Mouse (Mus musculus) intestine, embryonic 16.5 days (tissue): Measurements from ENCODE around the gene Hivep3. TPM values are rescaled to one million over a fixed set of nuclear protein-coding genes. Genes with fewer than 3 reads are reported as not detected.

Experiments used
- ATAC-seq: fragments of 200-750 bp; cut with Nextera tagmentation; 2 replicates; pipeline ENCODE4 v1.8.0; 2017; ENCODE audit warnings: moderate TSS enrichment, moderate library complexity
- H3K27ac ChIP-seq: fragments of 300-500 bp; sonication (generic); 2 replicates; pipeline ENCODE4 v1.5.1; 2014; ENCODE audit warnings: mild to moderate bottlenecking, low read length
- H3K27me3 ChIP-seq: fragments of 300-500 bp; sonication (generic); replicated peaks from 2 replicates; pipeline ENCODE4 v1.6.1; 2014; ENCODE audit warnings: low read length, control low read depth, mixed read lengths; ENCODE audit not compliant: control insufficient read depth, insufficient read depth
- H3K36me3 ChIP-seq: fragments of 300-500 bp; sonication (generic); 2 replicates; pipeline ENCODE4 v1.6.1; 2014; ENCODE audit warnings: low read length, control low read depth; ENCODE audit not compliant: control insufficient read depth, insufficient read depth
- H3K4me1 ChIP-seq: fragments of 300-500 bp; sonication (generic); 2 replicates; pipeline ENCODE4 v1.6.1; 2014; ENCODE audit warnings: low read length, control low read depth, mixed read lengths; ENCODE audit not compliant: control insufficient read depth, insufficient read depth
- H3K4me2 ChIP-seq: fragments of 300-500 bp; sonication (generic); 2 replicates; pipeline ENCODE4 v1.6.1; 2014; ENCODE audit warnings: low read depth, low read length, control low read depth
- H3K4me3 ChIP-seq: fragments of 300-500 bp; sonication (generic); 2 replicates; pipeline ENCODE4 v1.5.1; 2014; ENCODE audit warnings: mild to moderate bottlenecking, low read length
- H3K9ac ChIP-seq: fragments of 300-500 bp; sonication (generic); 2 replicates; pipeline ENCODE4 v1.6.1; 2014; ENCODE audit warnings: low read depth, low read length
- H3K9me3 ChIP-seq: fragments of 300-500 bp; sonication (generic); 2 replicates; pipeline ENCODE4 v1.6.1; 2016; ENCODE audit warnings: low read length, control low read depth; ENCODE audit not compliant: control insufficient read depth
- WGBS: fragments of 180-500 bp; shearing (Covaris S2); extraction: QIAGEN DNeasy Blood & Tissue Kit; methylation state at CpG from one replicate; pipeline ENCODE4 v1.1.7; 2014; 5-methylcytosine and 5-hydroxymethylcytosine counted together
- polyA plus RNA-seq: library from polyadenylated mRNA; unstranded; fragments of >200 nt; fragmentation: Nextera tagmentation; extraction: Ambion mirVana; gene quantifications from 2 replicates; pipeline ENCODE4 v1.2.1, GENCODE M21; 2015

Gene Hivep3
- polyA plus RNA-seq, 1 experiment from 2014 or later = 4.4 TPM

DNA sequence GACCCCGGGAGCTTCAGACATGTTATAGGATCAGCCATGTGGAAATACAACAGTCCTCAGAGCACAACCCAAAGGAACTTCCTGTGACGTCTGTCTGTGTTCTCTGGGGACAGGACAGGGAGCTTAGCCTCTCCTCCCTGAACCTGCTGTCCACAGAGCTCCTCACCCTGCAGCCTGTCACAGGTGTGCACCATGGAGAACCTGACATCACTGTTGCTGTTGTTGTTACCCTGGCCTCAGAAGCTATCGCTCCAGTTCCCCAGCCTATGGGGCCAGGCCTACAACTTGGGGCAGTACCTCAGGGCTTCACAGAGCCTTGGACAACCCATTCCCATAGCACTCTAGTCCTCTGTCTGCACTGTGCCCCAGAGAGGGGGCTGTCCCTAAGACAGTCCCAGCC lies 393.7 kb downstream of the Hivep3 start:
- no peaks in the 10 kb centered on the region for H3K36me3 ChIP-seq
- H3K9ac ChIP-seq = no peak overlapping the region
- no peak overlapping the region for H3K27ac ChIP-seq
- H3K9me3 ChIP-seq = no peaks in the 10 kb centered on the region
- no peak overlapping the region for H3K4me3 ChIP-seq
- H3K27me3 ChIP-seq = no peaks in the 10 kb centered on the region
- WGBS = 90% methylated on average over 3 of the region's 3 CpGs
- no peak overlapping the region for H3K4me2 ChIP-seq
- H3K4me1 ChIP-seq = no peaks in the 10 kb centered on the region
- no peak for ATAC-seq

DNA sequence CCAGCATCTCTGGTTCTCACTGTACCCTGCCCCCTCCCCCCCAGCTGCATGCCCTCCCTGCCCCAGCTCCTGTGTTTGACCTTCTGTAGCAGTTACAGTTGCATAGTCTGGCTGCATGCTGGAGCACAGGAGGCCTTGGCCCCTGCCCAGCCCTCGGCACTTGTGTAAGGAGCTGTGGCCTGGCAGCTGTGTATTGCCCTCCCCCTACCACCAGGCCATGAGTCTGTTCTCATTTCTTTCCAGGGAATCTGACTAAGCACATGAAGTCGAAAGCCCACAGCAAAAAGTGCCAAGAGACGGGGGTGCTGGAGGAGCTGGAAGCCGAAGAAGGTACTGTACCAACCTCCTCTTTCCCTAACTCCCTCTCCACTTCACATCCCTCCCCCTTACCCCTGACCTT lies 394.4 kb downstream of the Hivep3 start:
- Histone ChIP-seq H3K4me2 (no peak overlapping the region), H3K27ac (no peak overlapping the region), H3K9me3 (no peaks in the 10 kb centered on the region), H3K4me3 (no peak overlapping the region), H3K27me3 (no peaks in the 10 kb centered on the region), H3K4me1 (no peaks in the 10 kb centered on the region), H3K9ac (no peak overlapping the region), H3K36me3 (no peaks in the 10 kb centered on the region)
- WGBS = 68% methylated on average over 4 of the region's 4 CpGs
- no peak for ATAC-seq

DNA sequence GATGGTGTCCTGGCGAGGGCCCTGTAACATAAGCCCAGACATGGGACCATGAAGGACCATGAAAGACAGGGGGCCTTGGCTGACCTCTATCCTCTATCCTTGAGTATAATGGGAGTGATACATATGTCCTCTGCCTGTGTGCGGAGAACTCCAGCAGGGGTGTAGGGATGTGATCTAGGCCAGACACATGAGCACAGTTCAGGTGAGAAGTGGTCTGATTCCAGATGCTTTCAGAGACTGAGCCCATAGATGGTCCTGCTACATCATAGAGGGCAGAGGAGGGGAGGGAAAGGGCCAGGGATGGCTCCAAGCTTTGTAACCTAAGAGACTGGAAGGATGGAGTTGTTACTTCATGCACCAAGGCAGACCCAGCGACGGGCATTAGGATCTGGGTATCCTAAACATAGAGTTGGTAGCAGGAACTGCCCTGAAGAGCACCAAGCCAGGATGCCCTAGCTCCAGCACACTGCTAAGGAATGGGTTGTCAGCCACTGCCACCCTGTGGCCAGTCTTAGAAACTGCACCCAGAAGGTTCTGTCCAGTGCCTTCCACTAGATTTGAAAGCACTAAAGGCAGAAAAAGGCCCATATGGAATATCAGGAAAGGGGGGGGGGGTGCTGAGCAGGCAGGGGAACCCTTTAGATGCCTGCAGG lies 395.8 kb downstream of the Hivep3 start:
- 47% methylated on average over 4 of the region's 4 CpGs for WGBS
- Histone ChIP-seq H3K36me3 (no peaks in the 10 kb centered on the region), H3K27me3 (no peaks in the 10 kb centered on the region), H3K27ac (no peak overlapping the region), H3K4me2 (no peak overlapping the region), H3K4me3 (no peak overlapping the region), H3K9ac (no peak overlapping the region), H3K4me1 (no peaks in the 10 kb centered on the region), H3K9me3 (no peaks in the 10 kb centered on the region)
- ATAC-seq = peak; percentile 59; the same call in 1 of the 2 replicates

DNA sequence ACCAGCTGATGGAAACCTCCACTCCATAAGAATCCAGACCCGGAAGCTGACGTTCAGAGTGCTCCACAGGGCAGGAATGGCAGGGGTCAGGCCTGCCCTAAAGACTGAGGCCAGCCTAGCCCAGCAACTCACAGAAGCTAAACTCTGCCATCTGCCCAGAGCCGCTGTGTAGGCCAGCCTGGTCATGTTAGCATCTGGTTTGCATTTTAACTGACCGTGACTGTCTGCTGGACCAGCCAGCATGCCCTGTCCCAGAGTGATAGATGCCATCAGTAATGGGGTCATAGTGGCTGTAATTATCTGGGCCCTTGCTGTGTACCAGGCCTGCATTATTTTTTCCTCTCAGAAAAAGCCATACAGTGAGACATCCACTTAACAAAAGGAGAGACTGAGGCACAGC lies 397.3 kb downstream of the Hivep3 start:
- H3K4me3 ChIP-seq = no peak overlapping the region
- 68% methylated on average over 4 of the region's 4 CpGs for WGBS
- no peak overlapping the region for H3K9ac ChIP-seq
- H3K4me2 ChIP-seq = no peak overlapping the region
- no peaks in the 10 kb centered on the region for H3K9me3 ChIP-seq
- no peaks in the 10 kb centered on the region for H3K27me3 ChIP-seq
- no peak for ATAC-seq
- no peak overlapping the region for H3K27ac ChIP-seq
- no peaks in the 10 kb centered on the region for H3K36me3 ChIP-seq
- no peaks in the 10 kb centered on the region for H3K4me1 ChIP-seq

DNA sequence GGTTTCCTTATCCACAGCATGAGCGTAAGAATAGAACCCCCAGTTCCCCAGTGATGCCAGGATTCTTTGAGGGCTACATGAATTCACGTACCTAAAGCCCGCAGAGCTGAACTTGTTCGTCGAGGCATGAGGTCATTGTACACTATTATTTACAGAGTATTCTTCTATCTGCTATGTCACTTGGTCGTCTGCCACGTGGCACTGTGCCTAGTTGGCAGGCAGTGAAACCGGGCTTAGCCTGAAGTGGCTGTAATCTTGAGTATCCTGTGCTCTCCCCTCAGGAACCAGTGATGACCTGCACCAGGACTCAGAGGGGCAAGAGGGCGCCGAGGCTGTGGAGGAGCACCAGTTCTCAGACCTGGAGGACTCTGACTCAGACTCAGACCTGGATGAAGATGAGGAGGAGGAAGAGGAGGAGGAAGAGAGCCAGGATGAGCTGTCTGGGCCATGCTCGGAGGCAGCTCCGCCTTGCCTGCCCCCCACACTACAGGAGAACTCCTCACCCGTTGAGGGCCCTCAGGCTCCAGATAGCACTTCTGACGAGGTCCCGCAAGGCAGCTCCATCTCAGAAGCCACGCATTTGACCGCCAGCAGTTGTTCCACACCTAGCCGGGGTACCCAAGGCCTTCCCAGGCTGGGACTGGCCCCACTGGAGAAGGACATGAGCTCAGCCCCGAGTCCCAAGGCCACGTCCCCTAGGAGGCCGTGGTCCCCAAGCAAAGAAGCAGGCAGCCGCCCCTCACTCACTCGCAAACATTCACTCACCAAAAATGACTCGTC lies 398.0 kb downstream of the Hivep3 start:
- Histone ChIP-seq H3K27me3 (no peaks in the 10 kb centered on the region), H3K4me1 (no peaks in the 10 kb centered on the region), H3K27ac (no peak overlapping the region), H3K36me3 (no peaks in the 10 kb centered on the region), H3K4me2 (no peak overlapping the region), H3K4me3 (no peak overlapping the region), H3K9ac (no peak overlapping the region), H3K9me3 (no peaks in the 10 kb centered on the region)
- no peak for ATAC-seq
- 74% methylated on average over 24 of the region's 24 CpGs for WGBS

DNA sequence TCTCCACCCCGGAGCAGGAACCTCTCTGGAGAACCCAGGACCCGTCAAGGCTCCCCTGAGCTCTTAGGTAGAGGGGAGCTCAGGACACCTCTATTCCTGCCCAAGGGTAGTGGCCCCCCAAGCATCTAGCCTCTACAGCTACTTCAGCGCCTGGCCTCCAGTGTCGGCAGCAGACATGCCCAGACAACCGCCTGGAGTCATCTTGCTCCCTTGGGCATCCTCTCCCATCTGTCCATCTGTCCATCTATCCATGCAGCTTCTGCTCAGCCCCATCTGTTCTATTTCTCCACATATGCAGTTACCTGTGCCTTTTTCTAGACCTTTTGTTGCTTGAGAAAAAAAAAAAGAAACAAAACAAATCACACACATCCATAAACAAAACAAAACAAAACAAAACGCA lies 400.6 kb downstream of the Hivep3 start:
- no peak overlapping the region for H3K4me2 ChIP-seq
- H3K36me3 ChIP-seq = no peaks in the 10 kb centered on the region
- no peak overlapping the region for H3K4me3 ChIP-seq
- no peak overlapping the region for H3K27ac ChIP-seq
- 85% methylated on average over 6 of the region's 6 CpGs for WGBS
- ATAC-seq = no peak
- H3K27me3 ChIP-seq = 0 out of 2 replicates have a peak, but pooled peaks cover 3% of the 10 kb centered on the region
- H3K4me1 ChIP-seq = no peaks in the 10 kb centered on the region
- H3K9me3 ChIP-seq = no peaks in the 10 kb centered on the region
- H3K9ac ChIP-seq = no peak overlapping the region

DNA sequence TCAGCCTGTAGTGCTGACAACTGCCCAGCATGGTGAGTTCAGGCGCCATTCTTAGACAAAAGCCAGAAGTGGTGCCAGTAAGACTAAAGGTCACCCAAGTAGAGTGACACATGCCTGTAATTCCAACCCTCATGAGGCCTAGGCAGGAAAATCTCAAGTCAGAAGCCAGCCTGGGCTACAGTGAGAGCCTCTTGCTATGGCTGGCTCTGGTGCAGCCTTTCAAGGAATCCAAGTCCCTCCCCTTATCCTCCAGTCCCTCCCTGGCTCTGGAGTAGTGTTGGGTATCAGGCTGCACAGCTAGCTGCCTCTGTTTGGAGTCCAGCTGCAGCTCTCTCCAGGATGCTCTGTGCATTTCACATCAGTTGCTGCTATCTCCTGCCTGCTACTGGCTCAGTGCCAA lies 408.2 kb downstream of the Hivep3 start:
- no peak overlapping the region for H3K4me3 ChIP-seq
- WGBS = 67% methylated on average over 1 of the region's 1 CpGs
- no peaks in the 10 kb centered on the region for H3K9me3 ChIP-seq
- no peak overlapping the region for H3K4me2 ChIP-seq
- no peak for ATAC-seq
- H3K9ac ChIP-seq = no peak overlapping the region
- peaks cover 3% of the 10 kb centered on the region; the same call in 1 of the 2 replicates for H3K4me1 ChIP-seq
- H3K27ac ChIP-seq = no peak overlapping the region
- no peaks in the 10 kb centered on the region for H3K36me3 ChIP-seq
- H3K27me3 ChIP-seq = 0 out of 2 replicates have a peak, but pooled peaks cover 3% of the 10 kb centered on the region

DNA sequence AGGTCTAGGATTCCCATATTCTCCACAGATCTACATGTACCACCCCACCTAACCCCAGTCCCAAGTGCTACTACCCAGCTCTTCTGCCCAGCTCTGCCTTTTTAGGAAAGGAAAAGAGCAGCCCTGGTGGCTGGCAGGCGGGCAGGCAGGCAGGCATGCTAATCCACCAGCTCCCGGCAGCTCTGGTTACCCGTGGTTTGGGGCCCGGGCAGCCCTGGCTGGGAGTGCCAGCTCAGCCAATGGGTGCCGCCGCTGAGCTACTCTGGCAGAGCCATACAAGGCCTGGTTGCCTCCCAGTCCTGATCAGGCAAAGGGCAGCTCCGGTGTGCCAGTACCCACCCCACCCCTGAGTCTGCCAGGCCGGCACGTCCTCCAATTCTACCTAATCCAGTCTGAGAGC lies 409.3 kb downstream of the Hivep3 start:
- ATAC-seq = no peak
- 82% methylated on average over 9 of the region's 9 CpGs for WGBS
- Histone ChIP-seq H3K27ac (no peak overlapping the region), H3K9me3 (no peaks in the 10 kb centered on the region), H3K9ac (no peak overlapping the region), H3K4me3 (no peak overlapping the region), H3K36me3 (no peaks in the 10 kb centered on the region), H3K27me3 (0 out of 2 replicates have a peak, but pooled peaks cover 3% of the 10 kb centered on the region), H3K4me2 (no peak overlapping the region), H3K4me1 (peaks cover 3% of the 10 kb centered on the region; the same call in 1 of the 2 replicates)

DNA sequence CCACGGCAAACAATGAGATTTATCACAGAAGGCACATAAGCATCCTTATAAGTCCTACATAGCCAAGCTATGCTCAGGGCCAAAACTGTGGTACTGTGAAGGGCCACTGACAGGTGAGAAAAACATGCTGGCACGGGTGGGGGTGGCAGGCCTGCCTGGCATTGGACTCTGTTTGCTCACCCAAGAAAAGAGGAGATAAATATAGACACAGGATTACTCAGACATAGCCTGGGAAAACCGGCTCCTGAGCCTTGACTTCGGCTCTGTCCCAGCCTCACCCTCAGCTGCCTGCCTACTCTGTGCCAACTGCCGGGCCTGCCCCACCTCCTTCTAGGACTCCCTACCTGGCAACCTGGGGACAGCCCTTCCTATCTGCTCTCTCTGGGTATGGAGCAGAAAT lies 410.8 kb downstream of the Hivep3 start:
- Histone ChIP-seq H3K4me1 (peaks cover 14% of the 10 kb centered on the region), H3K27me3 (no peaks in the 10 kb centered on the region), H3K9me3 (no peaks in the 10 kb centered on the region), H3K4me2 (no peak overlapping the region), H3K4me3 (no peak overlapping the region), H3K9ac (no peak overlapping the region), H3K27ac (no peak overlapping the region), H3K36me3 (no peaks in the 10 kb centered on the region)
- WGBS = 73% methylated on average over 5 of the region's 5 CpGs
- no peak for ATAC-seq
